Mouse (Mus musculus): Measurements from ENCODE around the gene Gngt2.

DNA sequence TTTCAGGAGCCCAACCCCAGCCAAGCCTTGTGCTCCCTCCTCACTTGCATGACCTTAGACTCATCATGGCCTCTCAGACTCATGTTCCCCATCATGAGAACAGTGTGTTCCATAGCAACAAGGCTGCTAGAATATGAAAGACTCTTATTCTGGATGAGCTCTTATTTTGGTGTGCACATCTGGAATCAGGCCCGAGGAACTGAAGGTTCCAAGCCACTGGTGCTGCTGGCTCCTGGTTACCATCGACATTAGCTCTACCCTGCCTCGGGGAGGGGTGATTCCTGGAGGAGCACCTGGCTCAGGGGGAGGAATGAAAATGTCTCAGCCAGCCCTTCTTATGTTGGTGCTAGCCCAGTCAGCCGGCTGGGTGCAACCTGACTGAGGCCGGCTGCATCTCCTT, 22.2 kb upstream of the Gngt2 start:
- TF ChIP-seq CTCF (IDR thresholded peaks at IDR 0.05; ENCODE audit: low read depth) (no peak), EP300 (optimal IDR thresholded peaks at IDR 0.05) (no peak)

Data from stomach, postnatal 0 days (tissue).